Mouse (Mus musculus): ENCODE measurements around the gene Gja8. TPM values are rescaled to one million over a fixed set of nuclear protein-coding genes. Genes with fewer than 3 reads are reported as not detected.
A peak's percentile ranks its signal among the peaks of the same experiment; 100 is the strongest.

The Gja8 gene
- not detected in 2 replicates for polyA plus RNA-seq (2012)

DNA sequence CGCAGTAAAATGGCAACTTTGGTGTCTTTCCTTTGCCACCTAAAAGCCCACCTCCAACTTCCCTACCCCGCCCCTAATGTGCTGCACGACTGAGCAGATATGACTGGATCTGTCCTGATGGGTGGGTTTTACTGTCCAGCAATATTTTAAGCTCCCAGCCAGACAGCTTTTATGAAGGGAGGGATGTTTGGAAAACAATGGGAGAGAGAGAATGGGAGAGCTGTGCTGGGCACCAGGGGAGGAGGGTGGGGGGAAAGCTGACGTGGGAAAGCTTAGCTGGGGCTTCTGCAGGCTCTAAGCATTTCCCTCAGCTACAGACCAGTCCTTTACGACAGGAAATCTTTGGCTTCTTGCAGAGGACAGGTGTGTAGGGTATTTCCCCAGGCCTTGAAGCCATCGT is at the start of gene Gja8:
Gene Gja8, minus strand, starts transcription at position 101 of the 400 bp plus-strand sequence.
- no peak for TF ChIP-seq GATA1 (IDR thresholded peaks at IDR 0.05; ENCODE audit: low read length)

GRCm38 (mm10) chr3:96974467-96974866 is 48.6 kb upstream of the Gja8 start:
- TF ChIP-seq GATA1 (IDR thresholded peaks at IDR 0.05; ENCODE audit: low read length), result no peak

GRCm38 (mm10) chr3:96970986-96971385 is 45.2 kb upstream of the Gja8 start:
- TF ChIP-seq GATA1 (IDR thresholded peaks at IDR 0.05; ENCODE audit: low read length), result peak; percentile 52

GRCm38 (mm10) chr3:96963088-96964034 is 37.5 kb upstream of the Gja8 start:
- TF ChIP-seq GATA1 (IDR thresholded peaks at IDR 0.05; ENCODE audit: low read length), result no peak

GRCm38 (mm10) chr3:96960597-96960996 is 34.8 kb upstream of the Gja8 start:
- no peak for TF ChIP-seq GATA1 (IDR thresholded peaks at IDR 0.05; ENCODE audit: low read length)

DNA sequence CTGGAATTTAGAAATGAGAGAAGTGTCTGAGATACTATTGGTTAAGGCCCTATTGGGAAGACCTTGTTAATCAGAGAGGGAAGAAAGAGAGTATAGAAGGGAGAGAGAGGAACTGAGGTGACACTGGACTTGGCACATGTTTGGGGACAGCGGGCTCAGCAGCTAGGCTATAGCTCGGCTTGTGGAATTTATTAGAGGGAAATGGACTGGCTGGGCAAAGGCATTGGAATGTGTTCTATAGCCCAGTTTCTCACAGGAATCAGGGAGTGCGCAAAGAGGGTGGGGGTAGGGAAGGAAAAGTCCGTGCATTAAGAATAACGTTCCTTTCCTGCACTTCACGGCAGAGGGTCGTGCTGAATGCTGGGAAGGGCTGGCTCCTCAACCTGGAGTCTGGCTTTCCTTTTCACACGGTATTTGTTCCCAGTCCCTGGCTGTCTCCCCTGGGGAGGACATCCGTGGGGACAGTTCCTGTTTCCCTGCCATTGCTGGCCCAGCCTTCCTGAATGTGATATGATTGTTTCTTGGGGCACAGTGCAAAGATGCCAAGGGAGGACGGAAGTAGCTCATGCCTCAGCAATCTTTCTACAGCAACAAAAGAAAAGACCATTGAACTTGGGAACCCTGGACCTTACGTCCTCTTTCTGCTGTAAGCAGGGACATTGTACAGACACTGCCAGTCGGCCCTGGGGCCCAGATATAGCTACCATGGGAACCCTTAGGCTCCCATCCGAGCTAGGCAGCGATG is 27.8 kb upstream of the Gja8 start:
- TF ChIP-seq GATA1 (IDR thresholded peaks at IDR 0.05; ENCODE audit: low read length), result no peak

DNA sequence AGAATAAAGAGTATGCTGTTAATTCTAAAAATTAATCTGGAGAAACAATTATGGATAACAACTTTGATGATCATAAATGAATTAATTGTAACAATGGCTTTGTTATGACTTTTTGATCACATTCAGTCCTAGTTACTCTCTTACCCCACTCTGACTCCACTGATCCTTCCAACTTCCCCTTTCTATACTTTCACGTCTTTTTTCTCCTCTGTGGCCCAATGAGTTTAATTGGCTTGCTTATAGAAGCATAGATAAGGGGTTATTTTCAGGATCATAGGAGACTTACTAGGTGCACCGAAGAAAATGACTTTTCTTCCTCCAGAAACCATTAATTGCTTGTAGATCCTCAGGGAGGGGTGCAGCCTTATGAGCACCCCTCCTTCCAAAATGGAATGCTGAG is 16.9 kb upstream of the Gja8 start:
- no peak for TF ChIP-seq GATA1 (IDR thresholded peaks at IDR 0.05; ENCODE audit: low read length)

DNA sequence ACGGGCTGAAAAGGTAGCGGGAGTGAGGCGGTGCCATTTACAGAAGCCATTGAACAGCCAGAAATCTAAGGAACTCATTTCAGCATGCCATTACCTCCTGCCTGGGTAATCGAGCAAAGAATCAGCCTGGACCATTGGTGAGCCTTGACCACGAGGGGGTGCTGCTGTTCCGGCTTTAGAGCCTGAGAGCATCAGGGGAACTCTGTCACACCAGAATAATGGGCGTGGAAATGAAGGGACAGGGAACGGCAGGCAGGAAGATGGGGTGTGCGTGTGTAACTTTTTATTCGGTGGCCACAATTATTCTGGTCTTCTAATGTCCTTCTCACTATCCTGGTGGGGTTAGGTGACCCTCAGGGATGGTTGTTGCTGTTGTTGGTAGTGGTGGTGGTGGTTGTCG is 12.9 kb upstream of the Gja8 start:
- TF ChIP-seq GATA1 (IDR thresholded peaks at IDR 0.05; ENCODE audit: low read length), result no peak

- no peak for TF ChIP-seq GATA1 (IDR thresholded peaks at IDR 0.05; ENCODE audit: low read length)
Measured at GRCm38 (mm10) chr3:96937606-96938005, 11.8 kb upstream of the Gja8 start.

DNA sequence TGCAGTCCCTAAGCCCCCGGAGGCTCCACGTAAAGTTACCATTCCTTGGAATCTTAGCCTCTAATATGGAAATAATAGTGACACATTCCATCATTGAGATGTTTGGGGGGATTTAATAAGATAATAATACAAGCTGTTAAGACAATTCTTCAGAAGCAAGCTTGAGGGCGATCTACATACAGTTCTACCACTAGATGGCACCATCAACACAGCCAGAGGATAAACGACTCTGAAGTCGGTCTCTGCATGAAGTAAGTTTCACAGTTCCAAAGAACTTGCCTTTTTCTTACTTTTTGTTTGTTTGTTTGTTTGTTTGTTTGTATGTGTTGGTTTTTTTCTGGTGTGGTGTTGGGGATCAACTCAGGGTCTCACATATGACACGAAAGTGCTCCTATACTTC is 10.4 kb upstream of the Gja8 start:
- TF ChIP-seq GATA1 (IDR thresholded peaks at IDR 0.05; ENCODE audit: low read length), result no peak

GRCm38 (mm10) chr3:96931261-96931681 is 5.5 kb upstream of the Gja8 start:
- no peak for TF ChIP-seq GATA1 (IDR thresholded peaks at IDR 0.05; ENCODE audit: low read length)

DNA sequence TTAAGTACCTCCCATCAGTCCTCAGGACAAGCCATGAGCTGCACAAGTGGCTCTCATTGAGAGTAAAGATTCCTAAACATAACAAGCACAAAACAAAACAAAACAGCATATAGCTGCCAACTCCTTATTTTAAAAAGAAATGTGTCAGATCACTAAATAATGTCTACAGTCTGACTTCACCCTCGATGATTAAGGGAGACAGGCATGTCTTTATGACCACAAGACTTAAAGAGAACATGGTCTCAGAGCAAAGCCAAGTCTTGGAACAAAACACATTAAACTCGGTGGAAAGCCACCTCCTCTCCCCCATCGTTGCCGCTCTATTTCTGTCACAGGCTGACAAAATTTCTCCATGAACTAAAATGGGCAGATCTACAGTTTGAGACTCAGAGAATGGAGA is 1.2 kb downstream of the Gja8 start:
- TF ChIP-seq GATA1 (IDR thresholded peaks at IDR 0.05; ENCODE audit: low read length), result no peak

GRCm38 (mm10) chr3:96920991-96921390 is 4.8 kb downstream of the Gja8 start:
- TF ChIP-seq GATA1 (IDR thresholded peaks at IDR 0.05; ENCODE audit: low read length), result no peak

DNA sequence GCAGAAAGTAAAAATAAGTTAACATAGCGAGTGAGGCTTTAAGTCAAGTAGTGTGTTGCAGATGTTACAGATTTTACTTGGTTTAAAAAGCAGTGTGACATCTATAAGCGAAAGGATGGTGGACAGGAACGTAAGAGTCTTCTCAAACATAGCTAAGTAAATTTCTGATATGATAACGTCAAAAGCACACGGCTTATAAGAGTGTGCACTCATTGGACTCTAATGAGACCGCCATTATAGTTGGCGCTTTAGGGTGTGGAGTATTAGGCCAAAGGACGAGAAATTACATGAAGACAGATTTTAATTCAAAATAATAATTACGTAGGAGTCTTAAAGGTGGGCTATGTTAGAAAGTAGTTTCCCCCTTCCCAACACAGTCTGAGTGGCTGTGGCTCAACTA is 20.2 kb downstream of the Gja8 start:
- TF ChIP-seq GATA1 (IDR thresholded peaks at IDR 0.05; ENCODE audit: low read length), result no peak

DNA sequence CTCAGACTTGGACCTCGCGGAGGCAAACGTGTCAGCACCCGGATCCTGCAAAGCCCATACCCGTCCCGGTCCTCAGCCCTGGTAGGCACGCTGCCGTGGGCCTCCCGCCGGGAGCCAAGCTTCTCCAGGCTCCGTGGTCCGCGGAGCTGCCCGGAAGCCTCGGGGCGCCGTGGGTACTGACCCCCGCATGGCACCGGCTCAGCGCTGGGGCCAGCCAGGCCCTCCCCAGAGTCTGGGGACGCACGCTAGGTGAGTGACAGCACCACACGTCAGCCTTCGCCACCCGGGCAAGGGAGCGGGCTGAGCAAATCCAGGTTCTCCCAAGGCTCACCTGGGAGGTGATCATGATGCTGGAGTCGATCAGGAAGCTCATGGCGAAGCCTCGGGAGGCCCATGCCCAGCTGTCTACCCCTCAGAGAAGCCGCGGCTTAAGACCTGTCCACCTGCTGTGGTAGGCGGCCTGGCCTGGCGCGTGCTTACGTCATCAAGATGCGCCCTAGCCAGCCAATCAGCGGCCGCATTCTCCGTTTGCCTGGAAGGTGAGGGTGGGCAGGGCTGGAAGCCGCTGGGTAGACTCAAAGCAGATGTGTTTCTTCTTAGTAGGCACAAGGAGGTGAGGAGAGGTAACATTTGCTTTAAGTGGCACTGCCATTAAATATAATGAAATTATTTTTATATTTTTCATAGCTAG is 20.8 kb downstream of the Gja8 start, which contains the start of gene Gpr89:
Gene Gpr89, minus strand, starts transcription at position 496 of the 691 bp plus-strand sequence.
- TF ChIP-seq GATA1 (IDR thresholded peaks at IDR 0.05; ENCODE audit: low read length), result no peak

- no peak for TF ChIP-seq GATA1 (IDR thresholded peaks at IDR 0.05; ENCODE audit: low read length)
Measured at GRCm38 (mm10) chr3:96904393-96904792, 21.4 kb downstream of the Gja8 start, which contains the start of gene Gja5. Gene Gja5 (plus strand): TSS chr3:96904693.

Data from G1E-ER4 (cell line).